Mouse (Mus musculus): Measurements from ENCODE around the gene Sdr42e1.

DNA sequence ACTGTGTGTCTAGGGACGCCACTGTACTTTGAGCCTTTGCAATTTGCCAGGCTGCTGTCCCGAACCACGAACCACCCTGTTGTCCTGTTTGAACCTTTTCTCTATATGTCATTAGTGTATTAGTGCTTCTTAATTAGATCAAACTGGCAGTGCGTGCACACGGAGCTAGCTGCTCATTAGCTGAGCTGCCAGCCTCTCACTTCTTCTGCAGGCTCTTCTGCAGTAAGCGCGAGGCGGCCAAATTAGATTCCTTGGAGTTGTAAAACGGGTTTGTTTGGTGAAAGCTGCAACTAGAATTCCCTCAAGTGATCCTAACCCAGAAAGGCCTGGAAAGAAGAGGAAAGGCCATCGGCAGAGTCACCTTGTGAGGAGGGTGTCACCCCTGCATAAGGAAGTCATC lies 29.2 kb upstream of the Sdr42e1 start:
- TF ChIP-seq CTCF (IDR thresholded peaks at IDR 0.05; ENCODE audit: control insufficient read depth, insufficient read depth, insufficient read length) (no peak), FOSL1 (IDR thresholded peaks at IDR 0.05; ENCODE audit: insufficient read depth, low read length, poor library complexity, severe bottlenecking) (no peak), MAX (IDR thresholded peaks at IDR 0.05) (no peak), CEBPB (IDR thresholded peaks at IDR 0.05; ENCODE audit: low read depth) (no peak)

Measured in C2C12 (cell line).